Mouse (Mus musculus) C2C12 (cell line): ENCODE measurements around the gene Tst.

ENCODE experiments used
- CTCF ChIP-seq: IDR thresholded peaks from one replicate; pipeline ENCODE4 v1.5.1; 2011; ENCODE audit not compliant: control insufficient read depth, insufficient read depth, insufficient read length
- FOSL1 ChIP-seq: IDR thresholded peaks from one replicate; pipeline ENCODE4 v1.8.0; 2011; ENCODE audit warnings: mild to moderate bottlenecking, low read length; ENCODE audit not compliant: poor library complexity, insufficient read depth, severe bottlenecking
- MAX ChIP-seq: IDR thresholded peaks from one replicate; pipeline ENCODE4 v1.6.1; 2011; ENCODE audit warnings: mild to moderate bottlenecking, control low read depth
- MYOD1 ChIP-seq: IDR thresholded peaks from one replicate; pipeline ENCODE4 v1.6.1; 2011; ENCODE audit warnings: low read depth; ENCODE audit not compliant: control insufficient read depth, insufficient read length
- USF1 ChIP-seq: IDR thresholded peaks from one replicate; pipeline ENCODE4 v1.6.1; 2011; ENCODE audit warnings: low read depth, mild to moderate bottlenecking, control low read depth, moderate library complexity

DNA sequence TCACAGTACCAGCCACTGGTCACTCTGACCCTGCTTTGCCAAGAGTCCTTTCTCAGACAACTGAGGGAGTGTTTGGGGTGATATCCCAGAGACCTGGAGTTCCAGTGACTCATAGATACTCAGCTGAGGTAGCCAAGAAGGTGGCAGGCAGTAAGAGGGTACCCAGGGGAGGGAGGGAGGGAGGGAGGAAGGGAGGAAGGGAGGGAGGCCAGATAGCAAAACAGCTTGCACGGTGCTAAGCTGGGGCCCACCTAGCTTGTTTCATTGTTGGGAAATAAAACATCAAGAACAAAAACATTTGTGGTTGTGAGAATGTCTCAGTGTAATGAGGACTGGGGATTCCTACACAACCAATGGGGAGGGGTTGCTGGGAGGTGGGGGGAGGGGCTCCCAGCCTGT is 8.0 kb upstream of the Tst start:
- no peak for TF ChIP-seq USF1
- TF ChIP-seq CTCF: no peak
- no peak for TF ChIP-seq FOSL1
- TF ChIP-seq MYOD1: no peak
- TF ChIP-seq MAX: no peak
